Mouse (Mus musculus) retina, embryonic 14.5 days (tissue): ENCODE measurements around the gene Gm128.
"Not testable (repeated sequence)": the region's sequence is repeated elsewhere in the genome, so short reads cannot be mapped to it uniquely, and the experiment has no call there.

ENCODE experiments used
- DNase-seq: peaks from one replicate; pipeline ENCODE4 v3.0.0-alpha.2; 2015; ENCODE audit warnings: low spot score

The Gm128 gene

GRCm38 (mm10) chr3:95230495-95231297 is 10.7 kb downstream of the Gm128 start:
- DNase-seq = peak; percentile 18

GRCm38 (mm10) chr3:95229781-95230494 is 11.5 kb downstream of the Gm128 start:
- DNase-seq = peak; percentile 22

- peak; percentile 29 for DNase-seq
These were observed 12.3 kb downstream of the Gm128 start for GRCm38 (mm10) chr3:95228894-95229780.

GRCm38 (mm10) chr3:95228148-95228893 is 13.1 kb downstream of the Gm128 start, which contains the start of gene Cdc42se1:
TSS of gene Cdc42se1 (plus strand) at chr3:95228732.
- DNase-seq = peak; percentile 89

- DNase-seq = peak; percentile 20
These were observed 14.2 kb downstream of the Gm128 start for GRCm38 (mm10) chr3:95227214-95227613.

- peak; percentile 68 for DNase-seq
These were observed 17.1 kb downstream of the Gm128 start for GRCm38 (mm10) chr3:95224295-95224694.

- DNase-seq = no peak
These were observed 18.4 kb downstream of the Gm128 start for GRCm38 (mm10) chr3:95223041-95223440.

- DNase-seq = no peak
These were observed 22.8 kb downstream of the Gm128 start for GRCm38 (mm10) chr3:95218466-95219137.

GRCm38 (mm10) chr3:95217255-95218134 is 23.9 kb downstream of the Gm128 start, which contains the start of gene Gabpb2:
TSS of gene Gabpb2 (minus strand) at chr3:95217916.
- peak; percentile 96 for DNase-seq

- DNase-seq = no peak
These were observed 24.6 kb downstream of the Gm128 start for GRCm38 (mm10) chr3:95216655-95217254.

GRCm38 (mm10) chr3:95213609-95213975 is 27.8 kb downstream of the Gm128 start:
- DNase-seq = no peak

GRCm38 (mm10) chr3:95212889-95213608 is 28.3 kb downstream of the Gm128 start:
- not testable (repeated sequence) for DNase-seq

GRCm38 (mm10) chr3:95210585-95210984 is 30.8 kb downstream of the Gm128 start:
- DNase-seq = no peak

GRCm38 (mm10) chr3:95208286-95208685 is 33.1 kb downstream of the Gm128 start:
- no peak for DNase-seq

GRCm38 (mm10) chr3:95203880-95204279 is 37.5 kb downstream of the Gm128 start:
- no peak for DNase-seq

- DNase-seq = no peak
These were observed 40.8 kb downstream of the Gm128 start for GRCm38 (mm10) chr3:95200562-95200961.

- DNase-seq = no peak
These were observed 41.3 kb downstream of the Gm128 start for GRCm38 (mm10) chr3:95200132-95200531.

- DNase-seq = no peak
These were observed 42.3 kb downstream of the Gm128 start for GRCm38 (mm10) chr3:95199101-95199500.

- DNase-seq = no peak
These were observed 45.6 kb downstream of the Gm128 start for GRCm38 (mm10) chr3:95195772-95196171.
